8 mouse cellular contexts compared by ENCODE assay signal in the genomic region with DNA sequence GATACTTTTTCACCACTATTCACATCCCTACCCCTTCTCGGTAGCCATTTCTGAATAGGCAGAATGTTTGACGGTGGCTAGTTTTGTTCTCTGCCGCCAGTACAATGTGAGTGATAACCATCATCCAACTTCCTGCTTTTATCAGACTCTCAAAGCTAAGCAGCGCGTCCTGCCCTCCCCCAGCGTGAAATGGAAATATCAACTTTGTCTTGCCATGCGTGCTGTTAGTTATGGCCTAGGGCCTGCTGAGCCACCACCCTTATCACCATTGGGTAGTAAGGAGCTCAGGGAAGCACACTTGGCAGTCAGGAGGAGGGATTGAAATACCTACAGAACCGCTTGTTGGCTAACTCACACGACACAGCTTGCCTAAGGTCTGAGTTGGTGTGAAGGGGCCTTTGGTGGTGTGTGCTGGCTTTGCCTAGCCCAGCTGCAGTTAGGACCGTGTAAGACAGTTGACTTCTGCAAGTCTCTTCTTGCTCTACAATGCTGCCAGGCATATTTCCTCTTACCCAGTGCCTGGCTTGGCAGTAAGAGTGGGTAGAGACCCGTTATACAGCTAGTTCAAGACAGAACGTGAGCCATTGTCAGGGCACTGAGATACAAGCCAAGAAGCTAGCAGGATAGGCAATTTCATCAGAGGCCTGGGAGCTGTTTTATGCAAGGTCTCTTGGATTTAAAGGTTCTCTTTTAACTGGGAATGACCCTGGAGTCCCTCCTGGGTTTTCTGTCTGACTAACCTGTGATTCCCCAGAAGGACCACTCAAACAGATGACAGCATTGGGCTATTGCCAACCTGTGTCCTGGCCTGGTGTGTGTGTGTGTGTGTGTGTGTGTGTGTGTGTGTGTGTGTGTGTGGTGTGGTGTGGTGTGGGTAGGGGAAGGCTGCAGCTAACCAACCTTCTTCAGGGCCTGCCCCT. TPM values are rescaled to one million over a fixed set of nuclear protein-coding genes. Genes with fewer than 3 reads are reported as not detected.
A peak's percentile ranks its signal among the peaks of the same experiment; 100 is the strongest.
DNase-seq lines count a peak whose midpoint lies in the region; ATAC-seq and TF ChIP-seq lines count a peak whose summit lies in the region.

No protein-coding gene starts in this region.

- TF ChIP-seq CTCF in intestine, postnatal 0 days (IDR thresholded peaks at IDR 0.05; ENCODE audit: low read depth) = no peak

- no peaks in the 10 kb centered on the region for H3K27me3 ChIP-seq in intestine, embryonic 14.5 days (replicated peaks; ENCODE audit: control insufficient read depth, insufficient read depth, low read length)
- H3K27me3 ChIP-seq in intestine, postnatal 0 days (replicated peaks; ENCODE audit: control insufficient read depth, insufficient read depth, low read length) = no peaks in the 10 kb centered on the region
- no peaks in the 10 kb centered on the region for H3K27me3 ChIP-seq in liver, embryonic 12.5 days (replicated peaks)
- H3K27me3 ChIP-seq in neural tube, embryonic 15.5 days (replicated peaks) = no peaks in the 10 kb centered on the region

- H3K27ac ChIP-seq in intestine, embryonic 14.5 days (ENCODE audit: low read depth) = 0 out of 2 replicates have a peak overlapping the region, but pooled peaks have one; percentile 33
- no peak overlapping the region; the same call in 1 of the 2 replicates for H3K27ac ChIP-seq in intestine, postnatal 0 days (ENCODE audit: low read depth, low read length)
- 0 out of 2 replicates have a peak overlapping the region, but pooled peaks have one; percentile 10 for H3K27ac ChIP-seq in liver, embryonic 12.5 days
- H3K27ac ChIP-seq in neural tube, embryonic 15.5 days (replicated peaks) = peak overlapping the region; percentile 69

- peaks cover 53% of the 10 kb centered on the region for H3K4me1 ChIP-seq in intestine, embryonic 14.5 days (replicated peaks; ENCODE audit: control insufficient read depth, insufficient read depth, low read length)
- peaks cover 16% of the 10 kb centered on the region; the same call in 1 of the 2 replicates for H3K4me1 ChIP-seq in intestine, postnatal 0 days (replicated peaks; ENCODE audit: control insufficient read depth, insufficient read depth, low read length)
- peaks cover 69% of the 10 kb centered on the region for H3K4me1 ChIP-seq in liver, embryonic 12.5 days
- peaks cover 76% of the 10 kb centered on the region for H3K4me1 ChIP-seq in neural tube, embryonic 15.5 days

- H3K9me3 ChIP-seq in intestine, embryonic 14.5 days (ENCODE audit: control insufficient read depth, low read length) = no peaks in the 10 kb centered on the region
- H3K9me3 ChIP-seq in intestine, postnatal 0 days (ENCODE audit: control insufficient read depth) = no peaks in the 10 kb centered on the region
- H3K9me3 ChIP-seq in liver, embryonic 12.5 days (replicated peaks) = no peaks in the 10 kb centered on the region
- H3K9me3 ChIP-seq in neural tube, embryonic 15.5 days (replicated peaks) = no peaks in the 10 kb centered on the region

- 64% methylated on average over 12 of the region's 12 CpGs for WGBS in intestine, embryonic 14.5 days
- 51% methylated on average over 12 of the region's 12 CpGs for WGBS in intestine, postnatal 0 days
- 24% methylated on average over 12 of the region's 12 CpGs for WGBS in liver, embryonic 12.5 days (ENCODE audit: insufficient replicate concordance)
- WGBS in neural tube, embryonic 15.5 days = 49% methylated on average over 12 of the region's 12 CpGs

- H3K4me2 ChIP-seq in intestine, embryonic 14.5 days (ENCODE audit: low read length) = peak overlapping the region; percentile 9; the same call in 1 of the 2 replicates
- no peak overlapping the region; the same call in 1 of the 2 replicates for H3K4me2 ChIP-seq in intestine, postnatal 0 days (replicated peaks; ENCODE audit: low read depth)
- peak overlapping the region; percentile 96 for H3K4me2 ChIP-seq in liver, embryonic 12.5 days
- H3K4me2 ChIP-seq in neural tube, embryonic 15.5 days = peak overlapping the region; percentile 88

- no peak for DNase-seq in intestine, embryonic 14.5 days (ENCODE audit: low spot score)
- peak; percentile 36 for DNase-seq in adipocyte (ENCODE audit: low spot score)
- peak; percentile 99 for DNase-seq in gonadal fat pad, adult 2 months (ENCODE audit: low read depth)
- DNase-seq in layer of hippocampus, adult 11-12 months (ENCODE audit: low spot score) = no peak
- no peak for DNase-seq in embryo, embryonic 10 days (ENCODE audit: low spot score)

- H3K9ac ChIP-seq in intestine, embryonic 14.5 days (ENCODE audit: low read length) = no peak overlapping the region
- no peak overlapping the region for H3K9ac ChIP-seq in intestine, postnatal 0 days (ENCODE audit: low read depth, low read length)
- no peak overlapping the region for H3K9ac ChIP-seq in liver, embryonic 12.5 days
- peak overlapping the region; percentile 37 for H3K9ac ChIP-seq in neural tube, embryonic 15.5 days (replicated peaks)

- no peaks in the 10 kb centered on the region for H3K36me3 ChIP-seq in intestine, embryonic 14.5 days (ENCODE audit: control insufficient read depth, insufficient read depth, low read length)
- H3K36me3 ChIP-seq in intestine, postnatal 0 days (ENCODE audit: control insufficient read depth, insufficient read depth) = no peaks in the 10 kb centered on the region
- H3K36me3 ChIP-seq in liver, embryonic 12.5 days = no peaks in the 10 kb centered on the region
- no peaks in the 10 kb centered on the region for H3K36me3 ChIP-seq in neural tube, embryonic 15.5 days

- H3K4me3 ChIP-seq in intestine, embryonic 14.5 days (ENCODE audit: low read depth, low read length) = no peak overlapping the region
- no peak overlapping the region for H3K4me3 ChIP-seq in intestine, postnatal 0 days (ENCODE audit: low read depth, low read length)
- H3K4me3 ChIP-seq in liver, embryonic 12.5 days = no peak overlapping the region
- peak overlapping the region; percentile 85 for H3K4me3 ChIP-seq in neural tube, embryonic 15.5 days (replicated peaks)

- ATAC-seq in intestine, embryonic 14.5 days (replicated peaks; ENCODE audit: low FRiP score, low TSS enrichment, low read depth) = no peak
- ATAC-seq in intestine, postnatal 0 days = no peak
- no peak for ATAC-seq in liver, embryonic 12.5 days
- ATAC-seq in neural tube, embryonic 15.5 days (ENCODE audit: low FRiP score) = no peak

RNA-seq across cellular contexts. Expression of a gene that starts 3.0 kb away (rescaled TPM):
- 92.0 and 96.7 TPM in 2 replicates for polyA plus RNA-seq in intestine, embryonic 14.5 days (2014; fragmentation: Nextera tagmentation; extraction: Ambion mirVana)
- polyA plus RNA-seq in intestine, postnatal 0 days (2015; fragmentation: Nextera tagmentation; extraction: Ambion mirVana) = 112 and 113 TPM in 2 replicates
- 350 and 546 TPM in 2 replicates for polyA plus RNA-seq in gonadal fat pad, adult 2 months (2012; rRNA removed)
- 41.3 and 42.3 TPM in 2 replicates for polyA plus RNA-seq in liver, embryonic 12.5 days (2016; fragmentation: Nextera tagmentation; extraction: Ambion mirVana)
- polyA plus RNA-seq in neural tube, embryonic 15.5 days (2015; fragmentation: Nextera tagmentation; extraction: Ambion mirVana) = 185 and 211 TPM in 2 replicates

RNA-seq across cellular contexts. Expression of a gene that starts 31.2 kb away (rescaled TPM):
- polyA plus RNA-seq in intestine, embryonic 14.5 days (2014; fragmentation: Nextera tagmentation; extraction: Ambion mirVana) = 0.28 TPM in 1 of 2 replicates, not detected in the other
- polyA plus RNA-seq in intestine, postnatal 0 days (2015; fragmentation: Nextera tagmentation; extraction: Ambion mirVana) = 0.13 and 0.22 TPM in 2 replicates
- 0.58 and 2.1 TPM in 2 replicates for polyA plus RNA-seq in gonadal fat pad, adult 2 months (2012; rRNA removed)
- not detected in 2 replicates for polyA plus RNA-seq in liver, embryonic 12.5 days (2016; fragmentation: Nextera tagmentation; extraction: Ambion mirVana)
- polyA plus RNA-seq in neural tube, embryonic 15.5 days (2015; fragmentation: Nextera tagmentation; extraction: Ambion mirVana) = 6.7 and 6.8 TPM in 2 replicates

Comparison
In these comparisons a context has a peak if more than half of its experiments do, and no peak if none do; other contexts are left out.
1. DNase-seq: peak in adipocyte (single experiment) and gonadal fat pad, adult 2 months (single experiment); none in intestine, embryonic 14.5 days (single experiment), layer of hippocampus, adult 11-12 months (single experiment) and embryo, embryonic 10 days (single experiment).